9 mouse cellular contexts compared by ENCODE assay signal in genomic region chr3:95662724-95663449, GRCm38 (mm10). TPM values are rescaled to one million over a fixed set of nuclear protein-coding genes. Genes with fewer than 3 reads are reported as not detected.
DNase-seq lines count a peak whose midpoint lies in the region; ATAC-seq and TF ChIP-seq lines count a peak whose summit lies in the region.
"Had no signal": no experiment of that assay in that cellular context is flagged by ENCODE, and none has a peak within 500 bp of the region (broad histone marks: within the 10 kb centered on the region; RNA-seq: fewer than 3 reads in every experiment).

No protein-coding gene starts in this region.

- H3K27ac ChIP-seq in bone marrow, adult 2 months (ENCODE audit: control insufficient read depth, insufficient read depth, low read depth, low read length, poor library complexity), result peak overlapping the region; percentile 59; the same call in 1 of the 2 replicates
- H3K27ac ChIP-seq in midbrain, embryonic 13.5 days, result no peak overlapping the region

- no peak for ATAC-seq in midbrain, embryonic 13.5 days

- no peaks in the 10 kb centered on the region for H3K27me3 ChIP-seq in midbrain, embryonic 13.5 days

- intact Hi-C loops in heart, postnatal 10 days (cut with DNase I), result no loop called here

- H3K9ac ChIP-seq in midbrain, embryonic 13.5 days (replicated peaks), result no peak overlapping the region

- no peaks in the 10 kb centered on the region for H3K9me3 ChIP-seq in midbrain, embryonic 13.5 days

- 51% methylated on average over 7 of the region's 7 CpGs for WGBS in lung, adult 2 months
- 40% methylated on average over 7 of the region's 7 CpGs for WGBS in bone marrow, adult 2 months
- WGBS in midbrain, embryonic 13.5 days, result 81% methylated on average over 7 of the region's 7 CpGs

- peaks cover 34% of the 10 kb centered on the region for H3K36me3 ChIP-seq in midbrain, embryonic 13.5 days

- 0 out of 2 replicates have a peak, but pooled peaks have one; percentile 5 for TF ChIP-seq POLR2A in lung, adult 2 months (IDR thresholded peaks at IDR 0.05; ENCODE audit: borderline replicate concordance, extremely low read depth, low read depth, low read length)
- no peak for TF ChIP-seq POLR2A in bone marrow, adult 2 months (IDR thresholded peaks at IDR 0.05; ENCODE audit: borderline replicate concordance, control insufficient read depth, low read depth, low read length)

- H3K4me1 ChIP-seq in lung, adult 2 months (ENCODE audit: control insufficient read depth, insufficient read depth, low read length), result peaks cover 49% of the 10 kb centered on the region
- peaks cover 11% of the 10 kb centered on the region for H3K4me1 ChIP-seq in bone marrow, adult 2 months (ENCODE audit: control insufficient read depth, insufficient read depth, low read length)
- H3K4me1 ChIP-seq in midbrain, embryonic 13.5 days (replicated peaks), result peaks cover 51% of the 10 kb centered on the region

- H3K4me3 ChIP-seq in lung, adult 2 months (replicated peaks; ENCODE audit: extremely low read depth, low read depth, low read length), result peak overlapping the region; percentile 16
- H3K4me3 ChIP-seq in bone marrow, adult 2 months (replicated peaks; ENCODE audit: control insufficient read depth, low read depth, low read length), result peak overlapping the region; percentile 35
- H3K4me3 ChIP-seq in midbrain, embryonic 13.5 days (replicated peaks), result no peak overlapping the region

- H3K4me2 ChIP-seq in midbrain, embryonic 13.5 days (replicated peaks), result peak overlapping the region; percentile 33; the same call in 1 of the 2 replicates

- no peak for DNase-seq in lung, adult 2 months
- no peak for DNase-seq in lung, postnatal 14 days
- DNase-seq in heart, postnatal 10 days, result peak; percentile 7 to 26
- DNase-seq in urinary bladder, adult 18-20 months (ENCODE audit: low spot score in 2 of 2), result no peak
- DNase-seq in adrenal gland, postnatal 4 days (ENCODE audit: low spot score in 2 of 2), result no peak
- no peak for DNase-seq in urinary bladder, postnatal 36 days (ENCODE audit: low spot score in 2 of 2)
- DNase-seq: right cerebral cortex, postnatal 14 days had no signal

- TF ChIP-seq CTCF in lung, adult 2 months (IDR thresholded peaks at IDR 0.05; ENCODE audit: insufficient read depth, low read length), result no peak
- no peak for TF ChIP-seq CTCF in bone marrow, adult 2 months (IDR thresholded peaks at IDR 0.05; ENCODE audit: control insufficient read depth, insufficient read depth, low read length)

RNA-seq across cellular contexts. Expression of gene Mcl1, which starts 4.3 kb away (rescaled TPM):
- 89.2 and 178 TPM in 2 replicates for polyA plus RNA-seq in lung, adult 2 months (2012; rRNA removed)
- 88.8 and 134 TPM in 2 replicates for polyA plus RNA-seq in bone marrow, adult 2 months (2011; ENCODE audit: insufficient read depth, insufficient read length, low replicate concordance, missing spikeins)
- total RNA-seq in heart, postnatal 10 days (2021), result 100 to 1,000 TPM; 147 to 161 TPM
- 46.9 and 56.3 TPM in 2 replicates for polyA plus RNA-seq in midbrain, embryonic 13.5 days (2015; fragmentation: Nextera tagmentation; extraction: Ambion mirVana)
- 100 to 1,000 TPM; 151 to 152 TPM for total RNA-seq in adrenal gland, postnatal 4 days (2021)

RNA-seq across cellular contexts. Expression of gene Adamtsl4, which starts 24.8 kb away (rescaled TPM):
- 51.3 and 52.3 TPM in 2 replicates for polyA plus RNA-seq in lung, adult 2 months (2012; rRNA removed)
- polyA plus RNA-seq in bone marrow, adult 2 months (2011; ENCODE audit: insufficient read depth, insufficient read length, low replicate concordance, missing spikeins), result 1.9 and 2.7 TPM in 2 replicates
- 10 to 100 TPM; 32.2 to 37.4 TPM for total RNA-seq in heart, postnatal 10 days (2021)
- 0.68 and 1.9 TPM in 2 replicates for polyA plus RNA-seq in midbrain, embryonic 13.5 days (2015; fragmentation: Nextera tagmentation; extraction: Ambion mirVana)
- total RNA-seq in adrenal gland, postnatal 4 days (2021), result 1 to 10 TPM; 7.5 to 8.1 TPM

RNA-seq across cellular contexts. Expression of gene Ensa, which starts 38.1 kb away (rescaled TPM):
- 9.3 and 15.7 TPM in 2 replicates for polyA plus RNA-seq in lung, adult 2 months (2012; rRNA removed)
- polyA plus RNA-seq in bone marrow, adult 2 months (2011; ENCODE audit: insufficient read depth, insufficient read length, low replicate concordance, missing spikeins), result 29.3 and 36.2 TPM in 2 replicates
- 10 to 100 TPM; 61.4 to 63.6 TPM for total RNA-seq in heart, postnatal 10 days (2021)
- 116 TPM in 2 replicates for polyA plus RNA-seq in midbrain, embryonic 13.5 days (2015; fragmentation: Nextera tagmentation; extraction: Ambion mirVana)
- 10 to 100 TPM; 79.6 to 82.2 TPM for total RNA-seq in adrenal gland, postnatal 4 days (2021)

Comparison
In these comparisons a context has a peak if more than half of its experiments do, and no peak if none do; other contexts are left out.
1. DNase-seq: peak in heart, postnatal 10 days (2 of 2); none in lung, adult 2 months (single experiment), lung, postnatal 14 days (single experiment), urinary bladder, adult 18-20 months (0 of 2), adrenal gland, postnatal 4 days (0 of 2) and urinary bladder, postnatal 36 days (0 of 2).
2. RNA of gene Adamtsl4, which starts 24.8 kb away (polyA plus RNA-seq): 51.3 to 52.3 TPM in lung, adult 2 months; 1.9 to 2.7 TPM in bone marrow, adult 2 months and 0.68 to 1.9 TPM in midbrain, embryonic 13.5 days; every median in the first group is over 10 times any median in the second.